Comparison of ENCODE assay signal across 8 mouse cellular contexts in the genomic region with DNA sequence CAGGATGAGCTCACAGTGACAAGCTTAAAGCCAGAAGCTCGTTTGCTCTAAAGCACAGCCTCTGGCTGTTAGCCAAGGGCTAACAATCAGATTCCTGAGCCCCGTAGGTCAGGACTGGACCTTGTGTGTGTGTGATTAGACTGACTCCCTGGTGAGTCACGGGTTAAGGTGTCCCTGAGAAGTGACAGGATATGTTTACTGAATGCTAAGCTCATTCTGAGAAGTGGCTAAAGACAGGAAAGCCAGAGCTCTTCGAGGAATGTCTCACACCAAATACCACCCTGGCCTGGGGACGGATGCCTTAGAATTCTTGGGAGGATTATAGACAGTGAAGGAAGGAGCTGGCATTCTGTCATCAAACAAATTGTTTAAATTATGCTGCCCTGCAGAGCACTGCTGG. TPM values are rescaled to one million over a fixed set of nuclear protein-coding genes. Genes with fewer than 3 reads are reported as not detected.
DNase-seq lines count a peak whose midpoint lies in the region; ATAC-seq and TF ChIP-seq lines count a peak whose summit lies in the region.

No protein-coding gene starts in this region.

- ATAC-seq in lung, embryonic 14.5 days (ENCODE audit: insufficient read depth), result no peak
- ATAC-seq in limb, embryonic 14.5 days (ENCODE audit: low FRiP score, low read depth), result peak; percentile 2; the same call in 1 of the 2 replicates

- TF ChIP-seq POLR2A in embryonic fibroblast, embryonic 13.5 days (IDR thresholded peaks at IDR 0.05; ENCODE audit: low read depth, low read length), result no peak; the same call in 1 of the 2 replicates
- no peak for TF ChIP-seq POLR2A in limb, embryonic 14.5 days (IDR thresholded peaks at IDR 0.05; ENCODE audit: borderline replicate concordance, extremely low read depth, insufficient read depth, insufficient read length)

- peak overlapping the region; percentile 20; the same call in 1 of the 2 replicates for H3K4me2 ChIP-seq in lung, embryonic 14.5 days
- H3K4me2 ChIP-seq in limb, embryonic 14.5 days (replicated peaks; ENCODE audit: low read depth, low read length, severe bottlenecking), result no peak overlapping the region

- peak overlapping the region; percentile 58 for H3K27ac ChIP-seq in lung, embryonic 14.5 days (ENCODE audit: low read depth)
- H3K27ac ChIP-seq in embryonic fibroblast, embryonic 13.5 days (ENCODE audit: insufficient read depth, low read length), result peak overlapping the region; percentile 88
- H3K27ac ChIP-seq in limb, embryonic 14.5 days (replicated peaks; ENCODE audit: low read depth, low read length), result peak overlapping the region; percentile 49; the same call in 1 of the 2 replicates

- H3K27me3 ChIP-seq in lung, embryonic 14.5 days (ENCODE audit: insufficient read depth, low read length), result no peaks in the 10 kb centered on the region
- H3K27me3 ChIP-seq in limb, embryonic 14.5 days (ENCODE audit: control insufficient read depth, insufficient read depth, low read length), result no peaks in the 10 kb centered on the region

- TF ChIP-seq CTCF in lung, embryonic 14.5 days (IDR thresholded peaks at IDR 0.05; ENCODE audit: low read depth), result no peak
- TF ChIP-seq CTCF in embryonic fibroblast, embryonic 13.5 days (IDR thresholded peaks at IDR 0.05; ENCODE audit: borderline replicate concordance, insufficient read depth, low read length), result no peak

- no peaks in the 10 kb centered on the region for H3K9me3 ChIP-seq in lung, embryonic 14.5 days (ENCODE audit: low read depth, low read length)
- no peaks in the 10 kb centered on the region for H3K9me3 ChIP-seq in limb, embryonic 14.5 days (ENCODE audit: control insufficient read depth, low read length)

- DNase-seq in lung, embryonic 14.5 days, result peak; percentile 75
- DNase-seq in lung, postnatal 36 days, result no peak
- peak; percentile 33 for DNase-seq in limb, embryonic 14.5 days (ENCODE audit: low spot score)
- DNase-seq in retina, postnatal 1 day, result peak; percentile 59
- DNase-seq in left cerebral cortex, adult 18-20 months (ENCODE audit: low spot score in 2 of 2), result no peak
- DNase-seq in frontal cortex, postnatal 25 days (ENCODE audit: low spot score in 2 of 2), result no peak
- no peak for DNase-seq in cerebellum, adult 9-10 months

- peaks cover 13% of the 10 kb centered on the region for H3K4me1 ChIP-seq in lung, embryonic 14.5 days (ENCODE audit: insufficient read depth)
- H3K4me1 ChIP-seq in embryonic fibroblast, embryonic 13.5 days (ENCODE audit: control insufficient read depth, insufficient read depth, low read length), result peaks cover 24% of the 10 kb centered on the region
- peaks cover 8% of the 10 kb centered on the region; the same call in 1 of the 2 replicates for H3K4me1 ChIP-seq in limb, embryonic 14.5 days (ENCODE audit: control insufficient read depth, insufficient read depth, low read length)

- no peak overlapping the region for H3K4me3 ChIP-seq in lung, embryonic 14.5 days (ENCODE audit: low read depth, low read length)
- H3K4me3 ChIP-seq in embryonic fibroblast, embryonic 13.5 days (ENCODE audit: insufficient read depth, low read length), result no peak overlapping the region
- no peak overlapping the region for H3K4me3 ChIP-seq in limb, embryonic 14.5 days (replicated peaks; ENCODE audit: low read length)

- 3% methylated on average over 5 of the region's 5 CpGs for WGBS in lung, embryonic 14.5 days
- 8% methylated on average over 5 of the region's 5 CpGs for WGBS in limb, embryonic 14.5 days

- H3K9ac ChIP-seq in lung, embryonic 14.5 days, result peak overlapping the region; percentile 36
- H3K9ac ChIP-seq in limb, embryonic 14.5 days (ENCODE audit: low read depth, low read length, severe bottlenecking), result no peak overlapping the region

- H3K36me3 ChIP-seq in lung, embryonic 14.5 days (ENCODE audit: insufficient read depth), result peaks cover 62% of the 10 kb centered on the region
- H3K36me3 ChIP-seq in limb, embryonic 14.5 days (ENCODE audit: control insufficient read depth, insufficient read depth, low read length), result peaks cover 66% of the 10 kb centered on the region

RNA-seq across cellular contexts. Expression of a gene that starts 7.5 kb away (rescaled TPM):
- 1,310 and 1,324 TPM in 2 replicates for polyA plus RNA-seq in lung, embryonic 14.5 days (2014; fragmentation: Nextera tagmentation; extraction: Ambion mirVana)
- polyA plus RNA-seq in embryonic fibroblast, embryonic 13.5 days (2011; ENCODE audit: insufficient read length, low read depth, missing spikeins), result 997 and 1,079 TPM in 2 replicates
- 1,848 and 2,127 TPM in 2 replicates for polyA plus RNA-seq in limb, embryonic 14.5 days (2012; rRNA removed)
- 1,280 and 1,345 TPM in 2 replicates for polyA plus RNA-seq in limb, embryonic 14.5 days (2014; fragmentation: Nextera tagmentation; extraction: Ambion mirVana)
- total RNA-seq in left cerebral cortex, adult 18-20 months (2021), result 100 to 1,000 TPM; 462 to 497 TPM

RNA-seq across cellular contexts. Expression of a gene that starts 14.4 kb away (rescaled TPM):
- polyA plus RNA-seq in lung, embryonic 14.5 days (2014; fragmentation: Nextera tagmentation; extraction: Ambion mirVana), result 74.1 and 75.1 TPM in 2 replicates
- polyA plus RNA-seq in embryonic fibroblast, embryonic 13.5 days (2011; ENCODE audit: insufficient read length, low read depth, missing spikeins), result 66.5 and 68.5 TPM in 2 replicates
- polyA plus RNA-seq in limb, embryonic 14.5 days (2012; rRNA removed), result 67.3 and 87.8 TPM in 2 replicates
- polyA plus RNA-seq in limb, embryonic 14.5 days (2014; fragmentation: Nextera tagmentation; extraction: Ambion mirVana), result 59.0 and 69.1 TPM in 2 replicates
- 1 to 10 TPM; 4.8 to 5.2 TPM for total RNA-seq in left cerebral cortex, adult 18-20 months (2021)

RNA-seq across cellular contexts. Expression of a gene that starts 19.4 kb away (rescaled TPM):
- polyA plus RNA-seq in lung, embryonic 14.5 days (2014; fragmentation: Nextera tagmentation; extraction: Ambion mirVana), result 73.5 and 77.5 TPM in 2 replicates
- polyA plus RNA-seq in embryonic fibroblast, embryonic 13.5 days (2011; ENCODE audit: insufficient read length, low read depth, missing spikeins), result 104 and 105 TPM in 2 replicates
- polyA plus RNA-seq in limb, embryonic 14.5 days (2012; rRNA removed), result 116 and 127 TPM in 2 replicates
- 76.2 and 84.4 TPM in 2 replicates for polyA plus RNA-seq in limb, embryonic 14.5 days (2014; fragmentation: Nextera tagmentation; extraction: Ambion mirVana)
- total RNA-seq in left cerebral cortex, adult 18-20 months (2021), result 100 to 1,000 TPM; 116 TPM

RNA-seq across cellular contexts. Expression of a gene that starts 22.1 kb away (rescaled TPM):
- polyA plus RNA-seq in lung, embryonic 14.5 days (2014; fragmentation: Nextera tagmentation; extraction: Ambion mirVana), result 12.9 and 13.2 TPM in 2 replicates
- polyA plus RNA-seq in embryonic fibroblast, embryonic 13.5 days (2011; ENCODE audit: insufficient read length, low read depth, missing spikeins), result 23.4 and 27.4 TPM in 2 replicates
- polyA plus RNA-seq in limb, embryonic 14.5 days (2012; rRNA removed), result 12.3 and 19.0 TPM in 2 replicates
- 16.0 TPM in 2 replicates for polyA plus RNA-seq in limb, embryonic 14.5 days (2014; fragmentation: Nextera tagmentation; extraction: Ambion mirVana)
- total RNA-seq in left cerebral cortex, adult 18-20 months (2021), result 1 to 10 TPM; 1.4 to 2.3 TPM

RNA-seq across cellular contexts. Expression of a gene that starts 34.5 kb away (rescaled TPM):
- 45.9 and 49.1 TPM in 2 replicates for polyA plus RNA-seq in lung, embryonic 14.5 days (2014; fragmentation: Nextera tagmentation; extraction: Ambion mirVana)
- 18.2 and 19.4 TPM in 2 replicates for polyA plus RNA-seq in embryonic fibroblast, embryonic 13.5 days (2011; ENCODE audit: insufficient read length, low read depth, missing spikeins)
- 47.5 and 61.6 TPM in 2 replicates for polyA plus RNA-seq in limb, embryonic 14.5 days (2012; rRNA removed)
- 46.6 and 49.9 TPM in 2 replicates for polyA plus RNA-seq in limb, embryonic 14.5 days (2014; fragmentation: Nextera tagmentation; extraction: Ambion mirVana)
- total RNA-seq in left cerebral cortex, adult 18-20 months (2021), result 10 to 100 TPM; 20.3 to 22.0 TPM

Comparison
In these comparisons a context has a peak if more than half of its experiments do, and no peak if none do; other contexts are left out.
1. DNase-seq: peak in lung, embryonic 14.5 days (single experiment), limb, embryonic 14.5 days (single experiment) and retina, postnatal 1 day (single experiment); none in lung, postnatal 36 days (single experiment), left cerebral cortex, adult 18-20 months (0 of 2), frontal cortex, postnatal 25 days (0 of 2) and cerebellum, adult 9-10 months (single experiment).
2. Peak in every context shown above with its lines, with median percentiles within 50 percentile points of each other: H3K27ac ChIP-seq.